In genomic region chr2:172221656-172222393, GRCm38 (mm10) we compare ENCODE assay signal across 8 mouse cellular contexts. TPM values are rescaled to one million over a fixed set of nuclear protein-coding genes. Genes with fewer than 3 reads are reported as not detected.
DNase-seq lines count a peak whose midpoint lies in the region; ATAC-seq and TF ChIP-seq lines count a peak whose summit lies in the region.

No protein-coding gene starts in this region.

- H3K27ac ChIP-seq in hindbrain, embryonic 12.5 days, result no peak overlapping the region
- no peak overlapping the region for H3K27ac ChIP-seq in limb, embryonic 10.5 days
- no peak overlapping the region for H3K27ac ChIP-seq in olfactory bulb, adult 2 months (ENCODE audit: insufficient read depth, low read depth, low read length)

- H3K4me1 ChIP-seq in hindbrain, embryonic 12.5 days, result no peaks in the 10 kb centered on the region
- peaks cover 22% of the 10 kb centered on the region for H3K4me1 ChIP-seq in limb, embryonic 10.5 days
- no peaks in the 10 kb centered on the region for H3K4me1 ChIP-seq in olfactory bulb, adult 2 months (ENCODE audit: control insufficient read depth, insufficient read depth, low read length)

- peak; percentile 32 for DNase-seq in ovary, postnatal 10 days (ENCODE audit: low spot score)
- DNase-seq in ovary, adult 18-20 months (ENCODE audit: low spot score), result no peak
- DNase-seq in brain, adult 2 months (ENCODE audit: low read depth, low spot score), result peak; percentile 66
- peak; percentile 87 for DNase-seq in limb, embryonic 10.5 days (ENCODE audit: low spot score)
- peak; percentile 63 for DNase-seq in urinary bladder, postnatal 25 days (ENCODE audit: low spot score)

- H3K4me2 ChIP-seq in hindbrain, embryonic 12.5 days (replicated peaks), result no peak overlapping the region

- WGBS in hindbrain, embryonic 12.5 days, result 10% methylated on average over 16 of the region's 16 CpGs
- WGBS in limb, embryonic 10.5 days, result 10% methylated on average over 16 of the region's 16 CpGs
- WGBS in olfactory bulb, adult 2 months, result 6% methylated on average over 16 of the region's 16 CpGs

- no peaks in the 10 kb centered on the region for H3K36me3 ChIP-seq in hindbrain, embryonic 12.5 days
- H3K36me3 ChIP-seq in limb, embryonic 10.5 days, result no peaks in the 10 kb centered on the region

- no peaks in the 10 kb centered on the region for H3K9me3 ChIP-seq in hindbrain, embryonic 12.5 days (replicated peaks)
- H3K9me3 ChIP-seq in limb, embryonic 10.5 days (replicated peaks), result no peaks in the 10 kb centered on the region

- H3K27me3 ChIP-seq in hindbrain, embryonic 12.5 days, result peaks cover 4% of the 10 kb centered on the region; the same call in 1 of the 2 replicates
- peaks cover 6% of the 10 kb centered on the region; the same call in 1 of the 2 replicates for H3K27me3 ChIP-seq in limb, embryonic 10.5 days (ENCODE audit: low read depth, poor library complexity, severe bottlenecking)

- H3K4me3 ChIP-seq in hindbrain, embryonic 12.5 days, result no peak overlapping the region
- no peak overlapping the region for H3K4me3 ChIP-seq in limb, embryonic 10.5 days
- no peak overlapping the region for H3K4me3 ChIP-seq in olfactory bulb, adult 2 months (ENCODE audit: insufficient read depth, low read depth, low read length)

- no peak for TF ChIP-seq POLR2A in olfactory bulb, adult 2 months (IDR thresholded peaks at IDR 0.05; ENCODE audit: insufficient read depth, low read depth, low read length)

- no peak overlapping the region for H3K9ac ChIP-seq in hindbrain, embryonic 12.5 days

- TF ChIP-seq CTCF in olfactory bulb, adult 2 months (IDR thresholded peaks at IDR 0.05; ENCODE audit: insufficient read depth, low read depth, low read length), result peak; percentile 92

- ATAC-seq in erythroblast, adult 5-6 weeks (replicated peaks; ENCODE audit: low FRiP score, poor library complexity, severe bottlenecking), result peak; percentile 70
- peak; percentile 20; the same call in 1 of the 2 replicates for ATAC-seq in hindbrain, embryonic 12.5 days (ENCODE audit: low FRiP score)

RNA-seq across cellular contexts. Expression of gene Mc3r, which starts 26.5 kb away (rescaled TPM):
- total RNA-seq in erythroblast, adult 5-6 weeks (2015; ENCODE audit: low replicate concordance), result not detected in 2 replicates
- 0.14 TPM in 1 of 2 replicates, not detected in the other for total RNA-seq in erythroblast, adult 5-6 weeks (2017; ENCODE audit: low replicate concordance)
- not detected in 2 replicates for polyA plus RNA-seq in hindbrain, embryonic 12.5 days (2016; fragmentation: Nextera tagmentation; extraction: Ambion mirVana)
- polyA plus RNA-seq in limb, embryonic 10.5 days (2016; fragmentation: Nextera tagmentation; extraction: Ambion mirVana), result not detected in 2 replicates
- not detected in 2 replicates for polyA plus RNA-seq in olfactory bulb, adult 2 months (2012; ENCODE audit: insufficient read depth, insufficient read length, low replicate concordance, missing spikeins)
